In the genomic region with DNA sequence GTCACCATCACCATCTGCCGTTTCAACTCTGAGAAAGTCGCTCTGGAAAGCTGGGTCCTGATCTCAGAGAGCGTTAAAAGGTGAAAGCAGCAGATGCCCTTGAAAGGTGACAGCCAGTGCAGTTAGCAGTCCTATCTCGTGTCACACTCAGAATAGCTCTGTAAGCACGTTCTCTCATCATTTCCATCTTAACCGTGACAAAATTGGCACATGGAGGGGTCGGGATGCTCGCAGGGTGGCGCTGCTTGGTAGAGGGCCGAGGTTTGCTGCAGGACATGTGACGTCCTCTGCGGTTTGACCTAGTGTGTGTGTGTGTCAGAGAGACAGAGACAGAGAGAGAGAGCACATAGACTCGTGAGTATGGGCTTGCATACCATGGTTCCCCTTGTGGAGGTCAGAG, we compare ENCODE assay signal across 14 mouse cellular contexts.
DNase-seq lines count a peak whose midpoint lies in the region; ATAC-seq lines count a peak whose summit lies in the region.
"Had no signal": no experiment of that assay in that cellular context is flagged by ENCODE, and none has a peak within 500 bp of the region (broad histone marks: within the 10 kb centered on the region; RNA-seq: fewer than 3 reads in every experiment).

No protein-coding gene starts in this region.

- peak; percentile 15; the same call in 1 of the 2 replicates for ATAC-seq in heart, embryonic 12.5 days (ENCODE audit: insufficient number of reproducible peaks, low FRiP score)
- ATAC-seq in neural tube, embryonic 12.5 days (ENCODE audit: low FRiP score, low read depth), result 0 out of 2 replicates have a peak, but pooled peaks have one; percentile 21
- no peak for ATAC-seq in liver, embryonic 16.5 days (ENCODE audit: low read depth)
- no peak for ATAC-seq in intestine, embryonic 15.5 days
- ATAC-seq: Patski had no signal

- H3K4me2 ChIP-seq in heart, embryonic 12.5 days, result peak overlapping the region; percentile 21
- no peak overlapping the region for H3K4me2 ChIP-seq in neural tube, embryonic 12.5 days (replicated peaks)
- peak overlapping the region; percentile 1; the same call in 1 of the 2 replicates for H3K4me2 ChIP-seq in liver, embryonic 16.5 days (ENCODE audit: low read depth, low read length)
- no peak overlapping the region for H3K4me2 ChIP-seq in intestine, embryonic 15.5 days (replicated peaks)

- H3K27ac ChIP-seq in heart, embryonic 12.5 days (ENCODE audit: poor library complexity, severe bottlenecking), result peak overlapping the region; percentile 86
- no peak overlapping the region for H3K27ac ChIP-seq in neural tube, embryonic 12.5 days
- no peak overlapping the region for H3K27ac ChIP-seq in liver, embryonic 16.5 days (ENCODE audit: low read length)
- H3K27ac ChIP-seq in intestine, embryonic 15.5 days, result no peak overlapping the region
- H3K27ac ChIP-seq: gastrocnemius, adult 2 months; kidney, postnatal 0 days had no signal

- H3K4me3 ChIP-seq in heart, embryonic 12.5 days, result no peak overlapping the region
- no peak overlapping the region for H3K4me3 ChIP-seq in neural tube, embryonic 12.5 days
- H3K4me3 ChIP-seq in liver, embryonic 16.5 days (ENCODE audit: low read depth, low read length), result no peak overlapping the region
- no peak overlapping the region for H3K4me3 ChIP-seq in intestine, embryonic 15.5 days (replicated peaks)
- H3K4me3 ChIP-seq: gastrocnemius, adult 2 months; midbrain, embryonic 10.5 days had no signal

- no peak overlapping the region for H3K9ac ChIP-seq in heart, embryonic 12.5 days
- H3K9ac ChIP-seq in neural tube, embryonic 12.5 days, result no peak overlapping the region
- no peak overlapping the region for H3K9ac ChIP-seq in liver, embryonic 16.5 days (ENCODE audit: low read depth, low read length)
- H3K9ac ChIP-seq in intestine, embryonic 15.5 days, result no peak overlapping the region

- H3K9me3 ChIP-seq in heart, embryonic 12.5 days (replicated peaks), result no peaks in the 10 kb centered on the region
- no peaks in the 10 kb centered on the region for H3K9me3 ChIP-seq in neural tube, embryonic 12.5 days
- H3K9me3 ChIP-seq in liver, embryonic 16.5 days (replicated peaks; ENCODE audit: control insufficient read depth, low read length), result no peaks in the 10 kb centered on the region
- no peaks in the 10 kb centered on the region for H3K9me3 ChIP-seq in intestine, embryonic 15.5 days
- H3K9me3 ChIP-seq: midbrain, embryonic 10.5 days had no signal

- 40% methylated on average over 13 of the region's 13 CpGs for WGBS in heart, embryonic 12.5 days
- 79% methylated on average over 13 of the region's 13 CpGs for WGBS in neural tube, embryonic 12.5 days
- WGBS in liver, embryonic 16.5 days (ENCODE audit: insufficient replicate concordance), result 45% methylated on average over 13 of the region's 13 CpGs
- 71% methylated on average over 13 of the region's 13 CpGs for WGBS in intestine, embryonic 15.5 days

- H3K27me3 ChIP-seq in heart, embryonic 12.5 days (replicated peaks), result no peaks in the 10 kb centered on the region
- H3K27me3 ChIP-seq in neural tube, embryonic 12.5 days (replicated peaks), result no peaks in the 10 kb centered on the region
- no peaks in the 10 kb centered on the region for H3K27me3 ChIP-seq in liver, embryonic 16.5 days (ENCODE audit: control insufficient read depth, insufficient read depth, low read depth, low read length)
- H3K27me3 ChIP-seq in intestine, embryonic 15.5 days (replicated peaks), result no peaks in the 10 kb centered on the region
- H3K27me3 ChIP-seq: Patski had no signal

- no peak for DNase-seq in heart, adult 9 months (ENCODE audit: low spot score in 2 of 2)
- DNase-seq in neural tube, embryonic 10.5 days (ENCODE audit: extremely low spot score, low spot score), result no peak
- DNase-seq in gastrocnemius, adult 18-20 months (ENCODE audit: low spot score), result no peak
- DNase-seq in gastrocnemius, postnatal 14 days, result no peak
- DNase-seq: adrenal gland, postnatal 10 days; gastrocnemius, adult 2 months; layer of hippocampus, postnatal 36 days had no signal

- intact Hi-C loops in gastrocnemius, postnatal 14 days (cut with DNase I; ENCODE audit: low total_unique reads), result no loop called here

- no peaks in the 10 kb centered on the region for H3K36me3 ChIP-seq in heart, embryonic 12.5 days
- no peaks in the 10 kb centered on the region for H3K36me3 ChIP-seq in neural tube, embryonic 12.5 days
- no peaks in the 10 kb centered on the region for H3K36me3 ChIP-seq in liver, embryonic 16.5 days (ENCODE audit: control insufficient read depth, insufficient read depth)
- H3K36me3 ChIP-seq in intestine, embryonic 15.5 days, result no peaks in the 10 kb centered on the region
- H3K36me3 ChIP-seq: midbrain, embryonic 10.5 days had no signal

- H3K4me1 ChIP-seq in heart, embryonic 12.5 days (replicated peaks), result peaks cover 69% of the 10 kb centered on the region
- peaks cover 28% of the 10 kb centered on the region for H3K4me1 ChIP-seq in neural tube, embryonic 12.5 days
- peaks cover 38% of the 10 kb centered on the region for H3K4me1 ChIP-seq in liver, embryonic 16.5 days (ENCODE audit: control insufficient read depth, low read depth, low read length)
- H3K4me1 ChIP-seq in intestine, embryonic 15.5 days (replicated peaks), result peaks cover 13% of the 10 kb centered on the region; the same call in 1 of the 2 replicates

Comparison
In these comparisons a context has a peak if more than half of its experiments do, and no peak if none do; other contexts are left out.
1. ATAC-seq: peak in heart, embryonic 12.5 days (single experiment) and neural tube, embryonic 12.5 days (single experiment); none in liver, embryonic 16.5 days (single experiment) and intestine, embryonic 15.5 days (single experiment).
2. H3K4me2 ChIP-seq: peak in heart, embryonic 12.5 days (single experiment) and liver, embryonic 16.5 days (single experiment); none in neural tube, embryonic 12.5 days (single experiment) and intestine, embryonic 15.5 days (single experiment).